Mouse (Mus musculus) thymus, postnatal 10 days (tissue): ENCODE data around the gene Oas2.
"Not testable (repeated sequence)": the region's sequence is repeated elsewhere in the genome, so short reads cannot be mapped to it uniquely, and the experiment has no call there.

Experiments
- DNase-seq, 2 experiments: peaks; one replicate each; pipeline ENCODE4 v3.0.0; 2021; ENCODE audit warnings: low spot score in 2 of 2

The Oas2 gene

GRCm38 (mm10) chr5:120749688-120750087, at the start of gene Oas2:
TSS of gene Oas2 (minus strand) at chr5:120749853.
- DNase-seq = no peak

DNA sequence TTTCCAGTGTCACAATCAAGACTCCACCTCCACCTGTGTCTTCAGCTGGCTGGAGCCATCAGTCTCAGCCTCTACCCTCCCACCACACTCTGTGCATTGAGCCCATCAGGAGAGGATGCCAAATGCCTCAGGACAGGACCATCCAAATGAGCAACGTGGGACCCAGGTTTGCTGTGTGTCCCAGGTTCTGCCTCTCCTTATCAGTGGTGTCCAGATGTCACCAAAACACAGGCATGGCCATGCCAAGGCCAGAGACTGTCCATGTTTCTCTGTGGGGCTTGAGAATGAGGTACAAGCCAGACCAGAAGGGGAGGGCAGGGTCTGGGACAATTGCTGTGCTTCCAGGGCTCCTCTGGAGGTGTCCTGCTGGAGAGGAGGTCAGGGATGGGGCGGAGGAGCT, 49.3 kb upstream of the Oas2 start:
- not testable (repeated sequence) for DNase-seq

- DNase-seq = not testable (repeated sequence)
These were observed 48.5 kb upstream of the Oas2 start for GRCm38 (mm10) chr5:120798147-120798546.

- DNase-seq = not testable (repeated sequence)
These were observed 45.9 kb upstream of the Oas2 start, which contains the start of gene Oas1e for GRCm38 (mm10) chr5:120795480-120796034. TSS of gene Oas1e (minus strand) at chr5:120795530.

- DNase-seq = peak in 1 of 2 experiments; percentile 41
These were observed 43.4 kb upstream of the Oas2 start for GRCm38 (mm10) chr5:120793043-120793442.

DNA sequence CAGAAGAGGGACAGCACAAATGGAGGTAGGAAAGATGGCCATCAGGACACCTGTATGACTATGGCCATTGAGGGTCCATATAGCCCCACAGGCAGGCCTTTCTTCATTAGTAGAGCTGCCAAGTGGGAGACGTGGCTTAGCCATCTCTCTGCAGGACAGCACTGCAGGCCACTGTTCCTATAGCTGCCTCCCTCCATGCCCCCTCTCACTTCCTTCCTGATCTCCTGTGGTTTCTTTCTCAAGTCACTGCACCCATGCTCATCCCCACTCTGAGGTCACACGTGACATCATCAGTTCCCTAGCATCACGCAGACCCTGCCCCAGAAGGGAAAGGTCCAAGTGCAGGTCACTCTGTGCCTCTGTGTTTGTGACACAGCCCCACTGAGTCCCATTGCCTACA, 37.4 kb upstream of the Oas2 start:
- no peak for DNase-seq

DNA sequence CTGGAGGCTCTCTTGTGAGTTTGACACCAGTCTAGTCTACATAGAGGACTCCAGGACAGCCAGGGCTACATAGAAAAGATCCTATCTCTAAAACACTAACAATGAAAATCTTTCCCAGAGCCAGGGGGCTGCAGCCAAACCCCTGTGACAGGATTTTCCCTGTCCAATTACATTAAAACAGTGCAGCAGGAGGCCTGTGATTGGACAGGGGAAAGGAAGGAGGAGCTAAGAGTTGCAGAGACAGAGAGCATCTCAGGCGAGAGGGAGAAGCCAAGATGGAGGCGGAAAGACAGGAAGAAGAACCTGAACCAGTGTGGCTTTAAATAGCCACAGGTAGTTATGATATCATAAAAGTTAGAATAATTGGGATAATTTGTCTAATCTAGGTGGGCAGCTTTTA, 32.8 kb upstream of the Oas2 start:
- DNase-seq = no peak

GRCm38 (mm10) chr5:120781646-120782045, 32.0 kb upstream of the Oas2 start:
- no peak for DNase-seq

DNA sequence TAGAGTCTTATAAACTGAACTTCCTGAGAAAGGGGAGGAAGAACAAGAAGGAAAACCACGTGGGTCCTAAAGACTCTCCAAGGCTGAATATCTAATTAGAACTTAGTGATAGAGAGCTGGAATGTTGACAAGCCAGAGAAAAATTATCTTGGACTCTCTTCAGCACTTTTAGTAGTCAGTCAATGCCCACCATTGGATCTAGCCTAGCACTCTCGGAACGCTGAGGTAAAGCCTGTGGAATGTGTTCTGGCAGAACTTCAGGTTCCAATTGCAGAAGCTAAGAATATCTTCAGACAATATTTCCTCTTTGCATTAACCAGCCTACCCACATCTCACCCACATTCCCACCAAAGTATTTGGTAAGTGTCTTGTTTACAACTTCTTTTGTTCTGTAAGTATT, 30.3 kb upstream of the Oas2 start:
- DNase-seq = no peak

- DNase-seq = no peak
These were observed 29.3 kb upstream of the Oas2 start for GRCm38 (mm10) chr5:120778941-120779340.

- DNase-seq = no peak
These were observed 27.8 kb upstream of the Oas2 start, which contains the start of gene Oas3 for GRCm38 (mm10) chr5:120777478-120777877. TSS of gene Oas3 (minus strand) at chr5:120777661.

GRCm38 (mm10) chr5:120776801-120777200, 27.1 kb upstream of the Oas2 start:
- DNase-seq = no peak

DNA sequence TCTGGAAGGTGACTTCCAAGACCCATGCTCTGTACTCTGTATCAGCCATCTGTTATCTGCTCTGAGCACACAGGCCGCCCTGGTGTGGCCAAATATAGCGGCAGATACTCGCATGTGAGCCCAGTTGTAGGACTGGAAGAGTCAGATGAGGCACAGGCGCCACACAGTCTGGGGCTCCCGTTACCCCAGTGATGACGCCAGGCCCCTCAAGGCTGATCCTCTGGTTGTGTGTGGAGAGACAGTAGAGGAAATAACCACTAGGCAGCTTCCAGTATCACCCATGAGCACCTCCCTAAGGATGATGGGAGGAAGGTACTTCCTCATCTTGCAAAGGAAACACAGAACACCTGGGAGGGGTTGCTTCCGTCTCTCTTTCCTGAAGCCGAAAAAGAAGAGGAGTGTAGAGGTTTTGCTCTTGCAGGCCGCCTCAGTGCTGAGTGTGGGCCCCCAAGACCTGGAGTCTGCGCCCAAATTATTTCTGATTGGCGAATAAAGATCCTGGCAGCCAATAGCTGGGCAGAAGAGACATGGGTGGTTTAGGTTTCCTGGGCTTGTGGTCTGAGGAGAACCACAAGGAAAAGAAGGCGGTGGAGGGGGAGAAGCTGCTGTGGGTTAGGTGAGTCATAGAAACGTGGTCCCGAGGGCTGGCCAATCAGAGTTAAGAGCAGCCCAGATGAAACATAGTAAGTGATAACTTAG, 25.8 kb upstream of the Oas2 start:
- DNase-seq = peak; percentile 54 to 69

- DNase-seq = no peak
These were observed 19.7 kb upstream of the Oas2 start for GRCm38 (mm10) chr5:120769396-120769795.

GRCm38 (mm10) chr5:120765010-120765409, 15.4 kb upstream of the Oas2 start:
- DNase-seq = no peak

- no peak for DNase-seq
These were observed 12.2 kb upstream of the Oas2 start for GRCm38 (mm10) chr5:120761901-120762300.

- no peak for DNase-seq
These were observed 4.6 kb upstream of the Oas2 start for GRCm38 (mm10) chr5:120754215-120754614.

DNA sequence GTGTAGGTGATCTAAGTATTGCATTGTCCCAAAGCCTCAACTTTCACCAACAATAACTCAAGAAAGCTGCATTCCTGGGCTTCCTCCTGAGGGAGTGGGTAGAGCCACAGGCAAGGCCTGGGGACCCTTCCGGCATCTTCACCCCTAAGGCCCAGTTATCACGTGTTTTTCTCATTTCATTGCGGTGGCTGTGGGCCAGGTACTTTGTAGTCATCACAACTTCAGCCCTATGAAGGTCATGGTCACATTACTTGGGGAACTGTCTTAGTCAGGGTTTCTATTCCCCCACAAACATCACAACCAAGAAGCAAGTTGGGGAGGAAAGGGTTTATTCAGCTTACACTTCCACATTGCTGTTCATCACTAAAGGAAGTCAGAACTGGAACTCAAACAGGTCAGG, 3.1 kb upstream of the Oas2 start:
- DNase-seq = no peak

DNA sequence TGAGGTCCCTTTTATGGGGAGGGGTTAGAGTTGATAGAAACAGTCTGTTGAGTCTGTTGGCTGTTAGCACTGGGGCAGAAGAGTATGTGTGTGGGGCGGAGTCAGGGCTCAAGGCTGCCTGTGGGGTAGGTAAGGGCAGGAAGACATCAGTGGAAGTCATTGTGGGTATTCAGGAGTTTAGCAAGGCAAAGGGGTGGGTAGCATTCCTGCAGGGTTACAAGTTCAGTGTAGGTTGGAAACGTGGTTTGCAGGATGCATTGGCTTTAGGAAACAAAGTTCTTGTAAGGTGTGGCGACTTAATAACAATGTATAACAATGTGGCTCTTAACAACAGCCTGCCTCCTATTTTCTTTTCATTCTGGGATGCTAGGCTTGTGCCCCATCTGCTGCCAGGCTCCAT, 1.6 kb upstream of the Oas2 start:
- DNase-seq = no peak

DNA sequence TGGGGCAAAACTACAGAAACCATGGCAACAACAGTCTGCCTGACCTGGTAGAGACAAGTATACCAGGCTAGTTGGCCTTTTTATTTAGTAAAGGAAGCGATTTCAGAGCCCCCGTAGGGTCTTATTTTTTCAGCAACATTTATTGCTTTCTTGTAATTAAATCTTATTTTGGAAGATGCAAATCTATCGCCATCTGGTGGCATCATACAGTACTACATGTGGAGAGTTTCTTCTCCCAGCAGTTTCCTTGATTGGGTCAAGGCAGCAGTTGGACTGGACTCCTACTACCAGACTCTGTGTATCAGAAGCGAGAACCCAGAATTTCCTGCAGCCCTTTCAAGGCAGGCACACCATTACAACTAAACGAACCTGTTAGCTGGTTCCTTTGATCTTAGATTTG, 3.2 kb downstream of the Oas2 start:
- DNase-seq = peak in 1 of 2 experiments; percentile 64

DNA sequence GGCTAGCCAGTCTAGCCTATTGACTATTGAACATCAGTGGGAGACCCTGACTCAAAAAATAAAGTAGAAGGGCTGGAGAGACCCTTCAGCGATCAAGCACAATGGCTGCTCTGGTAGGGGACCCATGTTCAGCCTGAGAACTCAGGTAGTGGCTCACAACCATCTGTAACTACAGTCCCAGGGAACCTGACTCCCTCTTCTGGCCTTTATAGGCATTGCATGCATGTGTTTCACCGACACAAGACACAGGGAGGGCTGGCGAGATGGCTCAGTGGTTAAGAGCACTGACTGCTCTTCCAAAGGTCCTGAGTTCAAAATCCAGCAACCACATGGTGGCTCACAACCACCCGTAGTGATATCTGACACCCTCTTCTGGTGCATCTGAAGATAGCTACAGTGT, 7.5 kb downstream of the Oas2 start:
- DNase-seq = peak; percentile 42 to 70

DNA sequence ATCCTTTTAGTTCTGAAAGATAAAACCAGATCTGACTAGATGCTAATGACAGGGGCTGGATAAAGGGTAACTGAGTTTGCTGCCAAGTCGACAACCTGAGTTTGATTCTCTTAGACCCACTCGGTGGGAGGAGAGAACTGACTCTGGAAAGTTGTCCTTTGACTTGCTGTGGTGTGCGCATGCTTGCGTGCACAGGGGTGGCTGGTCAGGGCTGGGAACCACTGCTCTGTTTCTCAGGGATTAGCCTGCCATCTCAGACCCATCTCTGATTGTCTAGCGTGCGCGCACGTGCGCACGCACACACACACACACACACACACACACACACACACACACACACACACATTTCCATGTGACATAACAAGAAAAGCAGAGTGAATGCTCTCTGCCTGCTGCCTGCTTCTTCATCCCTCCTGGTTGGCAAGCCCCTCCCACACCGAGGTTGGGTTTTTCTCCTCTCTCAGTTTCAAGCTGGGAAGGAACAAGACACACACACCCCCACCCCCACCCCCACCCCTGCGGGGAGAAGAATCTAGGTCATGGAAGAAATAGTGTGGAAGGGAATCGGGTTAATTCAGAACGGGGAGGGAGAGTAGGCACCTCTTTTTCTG, 15.2 kb downstream of the Oas2 start:
- no peak for DNase-seq

- no peak for DNase-seq
These were observed 16.0 kb downstream of the Oas2 start for GRCm38 (mm10) chr5:120733696-120734095.
